8 mouse cellular contexts compared by ENCODE assay signal in genomic region chr9:82974962-82975341, GRCm38 (mm10). TPM values are rescaled to one million over a fixed set of nuclear protein-coding genes. Genes with fewer than 3 reads are reported as not detected.
DNase-seq lines count a peak whose midpoint lies in the region; ATAC-seq and TF ChIP-seq lines count a peak whose summit lies in the region.

No protein-coding gene starts in this region.

- peaks cover 0 to 17% of the 10 kb centered on the region in 2 experiments; a peak in 3 of 4 replicates for H3K4me1 ChIP-seq in heart, embryonic 14.5 days (ENCODE audit: control insufficient read depth in 2 of 2, insufficient read depth in 2 of 2, low read length in 2 of 2)
- H3K4me1 ChIP-seq in MEL (ENCODE audit: control insufficient read depth in 1 of 2, insufficient read depth in 2 of 2, low read length in 2 of 2), result peaks cover 9% of the 10 kb centered on the region in 2 experiments
- H3K4me1 ChIP-seq in hindbrain, embryonic 11.5 days (replicated peaks; ENCODE audit: control insufficient read depth, insufficient read depth, low read length), result no peaks in the 10 kb centered on the region; the same call in 1 of the 2 replicates

- peak overlapping the region; percentile 99 for H3K9ac ChIP-seq in heart, embryonic 14.5 days (ENCODE audit: low read length)
- H3K9ac ChIP-seq in MEL (ENCODE audit: control insufficient read depth, low read depth, low read length, poor library complexity, severe bottlenecking), result peak overlapping the region; percentile 99
- peak overlapping the region; percentile 99 for H3K9ac ChIP-seq in hindbrain, embryonic 11.5 days (ENCODE audit: low read depth, low read length)

- peak; percentile 54 for ATAC-seq in heart, embryonic 14.5 days (ENCODE audit: insufficient number of reproducible peaks, insufficient read depth, low FRiP score, low read depth)
- peak; percentile 34 for ATAC-seq in hindbrain, embryonic 11.5 days (ENCODE audit: low FRiP score)
- ATAC-seq in megakaryocyte-erythroid progenitor cell, adult 5-6 weeks (replicated peaks; ENCODE audit: low FRiP score, low TSS enrichment, poor library complexity, severe bottlenecking), result peak; percentile 11

- no peak for TF ChIP-seq RAD21 in MEL (IDR thresholded peaks at IDR 0.05; ENCODE audit: low read depth, low read length)

- peak overlapping the region; percentile 66 to 97 for H3K4me3 ChIP-seq in heart, embryonic 14.5 days (ENCODE audit: control insufficient read depth in 1 of 2, insufficient read depth in 1 of 2, low read depth in 1 of 2, low read length in 2 of 2)
- peak overlapping the region; percentile 86 to 100 for H3K4me3 ChIP-seq in MEL (ENCODE audit: control insufficient read depth in 1 of 2, insufficient read depth in 1 of 2, low read depth in 2 of 2, low read length in 2 of 2)
- peak overlapping the region; percentile 89 for H3K4me3 ChIP-seq in hindbrain, embryonic 11.5 days (ENCODE audit: low read depth, low read length)

- H3K36me3 ChIP-seq in heart, embryonic 14.5 days (ENCODE audit: control insufficient read depth, insufficient read depth, low read length), result no peaks in the 10 kb centered on the region
- H3K36me3 ChIP-seq in MEL (ENCODE audit: control insufficient read depth in 1 of 2, insufficient read depth in 2 of 2, low read length in 2 of 2), result peaks cover 3 to 21% of the 10 kb centered on the region in 2 experiments
- no peaks in the 10 kb centered on the region for H3K36me3 ChIP-seq in hindbrain, embryonic 11.5 days (ENCODE audit: control insufficient read depth, insufficient read depth, low read length)

- H3K27me3 ChIP-seq in heart, embryonic 14.5 days (ENCODE audit: control insufficient read depth, insufficient read depth, low read length), result no peaks in the 10 kb centered on the region
- H3K27me3 ChIP-seq in MEL (ENCODE audit: control insufficient read depth in 1 of 2, insufficient read depth in 2 of 2, low read length in 2 of 2), result no peaks in the 10 kb centered on the region
- H3K27me3 ChIP-seq in hindbrain, embryonic 11.5 days (ENCODE audit: control insufficient read depth, insufficient read depth, low read length), result no peaks in the 10 kb centered on the region

- H3K79me2 ChIP-seq in MEL (ENCODE audit: control insufficient read depth, insufficient read depth, low read length, poor library complexity), result peaks cover 35% of the 10 kb centered on the region

- TF ChIP-seq POLR2A in MEL (IDR thresholded peaks at IDR 0.05; ENCODE audit: control insufficient read depth in 1 of 2, insufficient read depth in 1 of 2, low read depth in 1 of 2, low read length in 2 of 2, poor library complexity in 1 of 2), result no peak; a peak in 1 of 4 replicates

- H3K4me2 ChIP-seq in heart, embryonic 14.5 days (ENCODE audit: low read length), result peak overlapping the region; percentile 87
- peak overlapping the region; percentile 39; the same call in 1 of the 2 replicates for H3K4me2 ChIP-seq in hindbrain, embryonic 11.5 days (replicated peaks; ENCODE audit: low read depth, low read length)

- WGBS in heart, embryonic 14.5 days, result under 1% methylated on average over 41 of the region's 61 CpGs
- 0% methylated on average over 32 of the region's 61 CpGs for WGBS in hindbrain, embryonic 11.5 days

- peak overlapping the region; percentile 95 to 98 for H3K27ac ChIP-seq in heart, embryonic 14.5 days (replicated peaks in 1 of 2; ENCODE audit: control insufficient read depth in 1 of 2, insufficient read depth in 1 of 2, low read depth in 2 of 2, low read length in 2 of 2)
- peak overlapping the region; percentile 98 for H3K27ac ChIP-seq in MEL (ENCODE audit: control insufficient read depth, low read depth, low read length)
- H3K27ac ChIP-seq in hindbrain, embryonic 11.5 days (ENCODE audit: low read depth, low read length), result peak overlapping the region; percentile 99

- DNase-seq in heart, postnatal 25 days (ENCODE audit: low spot score), result no peak
- DNase-seq in MEL (ENCODE audit: low read depth, low spot score), result no peak
- DNase-seq in hindbrain, embryonic 11.5 days (ENCODE audit: low spot score), result no peak
- no peak for DNase-seq in right cerebral cortex, postnatal 4 days
- DNase-seq in ovary, postnatal 36 days (ENCODE audit: low spot score), result no peak
- DNase-seq in layer of hippocampus, postnatal 10 days (ENCODE audit: low spot score in 2 of 2), result no peak

- no peak for TF ChIP-seq EP300 in MEL (IDR thresholded peaks at IDR 0.05; ENCODE audit: low read depth in 1 of 2, low read length in 2 of 2)

- no peak for TF ChIP-seq CTCF in MEL (IDR thresholded peaks at IDR 0.05 in 2 of 3, conservative IDR thresholded peaks at IDR 0.05 in 1 of 3; ENCODE audit: control insufficient read depth in 1 of 3, insufficient read depth in 1 of 3, low read depth in 2 of 3, low read length in 3 of 3, poor library complexity in 1 of 3, severe bottlenecking in 1 of 3)

- H3K9me3 ChIP-seq in heart, embryonic 14.5 days (ENCODE audit: control insufficient read depth, low read length), result no peaks in the 10 kb centered on the region
- no peaks in the 10 kb centered on the region for H3K9me3 ChIP-seq in MEL (replicated peaks; ENCODE audit: insufficient read depth, low read length)
- no peaks in the 10 kb centered on the region for H3K9me3 ChIP-seq in hindbrain, embryonic 11.5 days (ENCODE audit: control insufficient read depth, low read length)

- intact Hi-C loops in heart, postnatal 25 days (cut with DNase I), result loop anchor here (5.0 to 10.0 kb wide), 2 partner anchors 167 to 280 kb away; no protein-coding TSS in a partner anchor

TF ChIP-seq in MEL, 35 proteins besides CTCF, POLR2A, EP300 and RAD21:
- TF ChIP-seq CHD2 (IDR thresholded peaks at IDR 0.05; ENCODE audit: low read length), result no peak
- no peak for TF ChIP-seq POLR2AphosphoS2 (IDR thresholded peaks at IDR 0.05; ENCODE audit: low read length)
- no peak for TF ChIP-seq ZNF384 (IDR thresholded peaks at IDR 0.05; ENCODE audit: low read depth, low read length)
- TF ChIP-seq NRF1 (IDR thresholded peaks at IDR 0.05; ENCODE audit: insufficient read depth, low read depth, low read length, poor library complexity, severe bottlenecking), result no peak
- TF ChIP-seq UBTF (IDR thresholded peaks at IDR 0.05; ENCODE audit: borderline replicate concordance, insufficient read depth, low read depth, low read length), result no peak
- no peak for TF ChIP-seq MYC (IDR thresholded peaks at IDR 0.05; ENCODE audit: low read depth, low read length)
- TF ChIP-seq GATA1 (IDR thresholded peaks at IDR 0.05; ENCODE audit: low read depth, low read length), result no peak
- no peak for TF ChIP-seq USF2 (IDR thresholded peaks at IDR 0.05; ENCODE audit: borderline replicate concordance in 1 of 2, insufficient read depth in 1 of 2, low read depth in 1 of 2, low read length in 2 of 2)
- TF ChIP-seq ZC3H11A (IDR thresholded peaks at IDR 0.05; ENCODE audit: low read depth, low read length), result no peak
- TF ChIP-seq MEF2A (IDR thresholded peaks at IDR 0.05; ENCODE audit: extremely low read depth, insufficient replicate concordance, low read depth, low read length, poor library complexity, severe bottlenecking), result no peak
- TF ChIP-seq MAFK (IDR thresholded peaks at IDR 0.05; ENCODE audit: borderline replicate concordance, low read depth, low read length), result no peak
- TF ChIP-seq ZKSCAN1 (IDR thresholded peaks at IDR 0.05; ENCODE audit: low read depth, low read length), result no peak
- TF ChIP-seq HCFC1 (IDR thresholded peaks at IDR 0.05; ENCODE audit: low read depth, low read length), result no peak
- no peak for TF ChIP-seq ETS1 (IDR thresholded peaks at IDR 0.05; ENCODE audit: low read depth, low read length)
- no peak for TF ChIP-seq MYB (IDR thresholded peaks at IDR 0.05; ENCODE audit: low read depth, low read length)
- no peak for TF ChIP-seq TAL1 (IDR thresholded peaks at IDR 0.05; ENCODE audit: low read length)
- no peak for TF ChIP-seq RCOR1 (IDR thresholded peaks at IDR 0.05; ENCODE audit: low read depth, low read length)
- no peak for TF ChIP-seq MAZ (IDR thresholded peaks at IDR 0.05; ENCODE audit: low read depth, low read length)
- TF ChIP-seq BHLHE40 (IDR thresholded peaks at IDR 0.05; ENCODE audit: borderline replicate concordance, low read depth, low read length), result no peak
- no peak for TF ChIP-seq SIN3A (IDR thresholded peaks at IDR 0.05; ENCODE audit: low read length)

RNA-seq across cellular contexts. Expression of gene Phip, which starts 0.4 kb away (rescaled TPM):
- polyA plus RNA-seq in heart, embryonic 14.5 days (2014; fragmentation: Nextera tagmentation; extraction: Ambion mirVana), result 51.7 and 52.4 TPM in 2 replicates
- 10 to 100 TPM; 29.2 to 31.4 TPM for total RNA-seq in heart, postnatal 25 days (2021)
- total RNA-seq in MEL (2012; rRNA removed), result 18.1 and 19.0 TPM in 2 replicates
- 10 to 100 TPM; 16.2 to 49.2 TPM for polyA plus RNA-seq in MEL (2012; ENCODE audit: insufficient read depth in 1 of 2, insufficient read length in 2 of 2, low read depth in 1 of 2, low replicate concordance in 2 of 2, missing spikeins in 1 of 2)
- polyA plus RNA-seq in hindbrain, embryonic 11.5 days (2014; fragmentation: Nextera tagmentation; extraction: Ambion mirVana), result 141 TPM in 2 replicates
- 82.4 and 102 TPM in 2 replicates for total RNA-seq in megakaryocyte-erythroid progenitor cell, adult 5-6 weeks (2014; fragmentation: Nextera tagmentation)
- total RNA-seq in megakaryocyte-erythroid progenitor cell, adult 5-6 weeks (2017), result 104 and 154 TPM in 2 replicates
- 10 to 100 TPM; 57.0 to 64.1 TPM for total RNA-seq in layer of hippocampus, postnatal 10 days (2021)
